In the genomic region with DNA sequence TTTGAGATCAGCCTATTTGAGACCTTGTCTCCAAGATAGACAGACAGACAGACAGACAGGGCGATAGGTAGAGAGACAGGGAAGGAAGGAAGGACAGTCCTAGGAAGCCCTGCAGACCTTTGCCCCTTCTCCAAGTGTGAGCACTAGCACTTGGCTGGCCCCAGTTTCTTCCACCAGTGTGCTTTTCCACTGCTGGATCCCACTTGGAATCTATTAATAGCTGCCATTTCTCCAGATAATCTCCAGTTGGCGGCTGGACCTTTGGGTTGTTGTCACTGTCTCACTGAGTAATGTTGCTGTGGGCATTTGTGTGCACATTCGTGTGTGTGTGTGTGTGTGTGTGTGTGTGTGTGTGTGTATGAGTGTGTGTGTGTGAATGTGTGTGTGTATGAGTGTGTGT, we compare ENCODE assay signal across 13 mouse cellular contexts. TPM values are rescaled to one million over a fixed set of nuclear protein-coding genes. Genes with fewer than 3 reads are reported as not detected.
A peak's percentile ranks its signal among the peaks of the same experiment; 100 is the strongest.
DNase-seq lines count a peak whose midpoint lies in the region; ATAC-seq and TF ChIP-seq lines count a peak whose summit lies in the region.
"Had no signal": no experiment of that assay in that cellular context is flagged by ENCODE, and none has a peak within 500 bp of the region (broad histone marks: within the 10 kb centered on the region; RNA-seq: fewer than 3 reads in every experiment).

No protein-coding gene starts in this region.

- intact Hi-C loops in heart, adult 2 months (cut with DNase I) = no loop called here
- intact Hi-C loops in heart, postnatal 25 days (cut with DNase I) = no loop called here
- intact Hi-C loops in left cerebral cortex, postnatal 36 days (cut with DNase I) = no loop called here

- WGBS in heart, adult 2 months = 44% methylated on average over 3 of the region's 3 CpGs
- 42% methylated on average over 3 of the region's 3 CpGs for WGBS in heart, embryonic 13.5 days
- 80% methylated on average over 3 of the region's 3 CpGs for WGBS in liver, embryonic 16.5 days (ENCODE audit: insufficient replicate concordance)

- ATAC-seq in heart, embryonic 13.5 days (ENCODE audit: extremely low read depth, insufficient number of reproducible peaks, low FRiP score, low TSS enrichment) = no peak
- ATAC-seq in liver, embryonic 16.5 days (ENCODE audit: low read depth) = no peak
- ATAC-seq: hindbrain, embryonic 16.5 days had no signal

- peaks cover 18% of the 10 kb centered on the region for H3K4me1 ChIP-seq in heart, adult 2 months (ENCODE audit: control insufficient read depth, insufficient read depth, low read length)
- H3K4me1 ChIP-seq in heart, embryonic 13.5 days = peaks cover 61% of the 10 kb centered on the region
- H3K4me1 ChIP-seq in liver, embryonic 16.5 days (ENCODE audit: control insufficient read depth, low read depth, low read length) = peaks cover 42% of the 10 kb centered on the region
- H3K4me1 ChIP-seq: limb, embryonic 13.5 days; lung, embryonic 15.5 days had no signal

- peak overlapping the region; percentile 81 for H3K27ac ChIP-seq in heart, adult 2 months
- peak overlapping the region; percentile 87 for H3K27ac ChIP-seq in heart, embryonic 13.5 days (replicated peaks)
- H3K27ac ChIP-seq in liver, embryonic 16.5 days (ENCODE audit: low read length) = peak overlapping the region; percentile 42; the same call in 1 of the 2 replicates
- H3K27ac ChIP-seq: limb, embryonic 13.5 days; lung, embryonic 15.5 days had no signal

- no peaks in the 10 kb centered on the region for H3K36me3 ChIP-seq in heart, adult 2 months (ENCODE audit: control insufficient read depth, insufficient read depth, low read length)
- H3K36me3 ChIP-seq in heart, embryonic 13.5 days = peaks cover 12% of the 10 kb centered on the region
- no peaks in the 10 kb centered on the region; the same call in 1 of the 2 replicates for H3K36me3 ChIP-seq in liver, embryonic 16.5 days (ENCODE audit: control insufficient read depth, insufficient read depth)
- H3K36me3 ChIP-seq: lung, embryonic 15.5 days had no signal

- TF ChIP-seq POLR2A in heart, adult 2 months (IDR thresholded peaks at IDR 0.05; ENCODE audit: insufficient read depth, low read depth, low read length) = no peak

- TF ChIP-seq CTCF in heart, adult 2 months (IDR thresholded peaks at IDR 0.05) = no peak

- no peaks in the 10 kb centered on the region for H3K9me3 ChIP-seq in heart, embryonic 13.5 days
- no peaks in the 10 kb centered on the region for H3K9me3 ChIP-seq in liver, embryonic 16.5 days (replicated peaks; ENCODE audit: control insufficient read depth, low read length)
- H3K9me3 ChIP-seq: limb, embryonic 13.5 days; lung, embryonic 15.5 days had no signal

- peak overlapping the region; percentile 40 for H3K4me2 ChIP-seq in heart, embryonic 13.5 days
- no peak overlapping the region for H3K4me2 ChIP-seq in liver, embryonic 16.5 days (ENCODE audit: low read depth, low read length)
- H3K4me2 ChIP-seq: limb, embryonic 13.5 days; lung, embryonic 15.5 days had no signal

- DNase-seq in heart, adult 2 months = peak in 1 of 2 experiments; percentile 40
- DNase-seq in heart, postnatal 25 days (ENCODE audit: low spot score) = no peak
- peak; percentile 39 for DNase-seq in gastrocnemius, postnatal 25 days
- DNase-seq in left cerebral cortex, postnatal 36 days (ENCODE audit: low spot score in 2 of 2) = no peak
- DNase-seq in embryo, embryonic 11 days = no peak
- DNase-seq: kidney, adult 11 months; lung, postnatal 4 days; right cerebral cortex, postnatal 25 days had no signal

- no peaks in the 10 kb centered on the region; the same call in 1 of the 2 replicates for H3K79me2 ChIP-seq in heart, adult 2 months (replicated peaks; ENCODE audit: control insufficient read depth, insufficient read depth, low read length)

- no peak for TF ChIP-seq EP300 in heart, adult 2 months (IDR thresholded peaks at IDR 0.05; ENCODE audit: insufficient read depth, low read depth, low read length)

- H3K4me3 ChIP-seq in heart, adult 2 months = no peak overlapping the region
- no peak overlapping the region; the same call in 1 of the 2 replicates for H3K4me3 ChIP-seq in heart, embryonic 13.5 days
- no peak overlapping the region for H3K4me3 ChIP-seq in liver, embryonic 16.5 days (ENCODE audit: low read depth, low read length)
- H3K4me3 ChIP-seq: limb, embryonic 13.5 days; lung, embryonic 15.5 days had no signal

- H3K9ac ChIP-seq in heart, adult 2 months (ENCODE audit: low read depth, low read length) = no peak overlapping the region
- 0 out of 2 replicates have a peak overlapping the region, but pooled peaks have one; percentile 21 for H3K9ac ChIP-seq in heart, embryonic 13.5 days
- no peak overlapping the region for H3K9ac ChIP-seq in liver, embryonic 16.5 days (ENCODE audit: low read depth, low read length)
- H3K9ac ChIP-seq: limb, embryonic 13.5 days; lung, embryonic 15.5 days had no signal

- no peaks in the 10 kb centered on the region for H3K27me3 ChIP-seq in heart, adult 2 months (ENCODE audit: control insufficient read depth, insufficient read depth, low read length)
- no peaks in the 10 kb centered on the region for H3K27me3 ChIP-seq in heart, embryonic 13.5 days (replicated peaks)
- no peaks in the 10 kb centered on the region for H3K27me3 ChIP-seq in liver, embryonic 16.5 days (ENCODE audit: control insufficient read depth, insufficient read depth, low read depth, low read length)
- H3K27me3 ChIP-seq: limb, embryonic 13.5 days; lung, embryonic 15.5 days had no signal

RNA-seq across cellular contexts. Expression of gene Rac1, which starts 30.9 kb away (rescaled TPM):
- total RNA-seq in heart, adult 2 months (2021) = 100 to 1,000 TPM; 219 to 231 TPM
- 204 and 351 TPM in 2 replicates for polyA plus RNA-seq in heart, adult 2 months (2012; rRNA removed)
- 100 to 1,000 TPM; 215 to 235 TPM for total RNA-seq in heart, postnatal 25 days (2021)
- 100 to 1,000 TPM; 180 to 184 TPM for total RNA-seq in gastrocnemius, postnatal 25 days (2021)
- 352 and 355 TPM in 2 replicates for polyA plus RNA-seq in heart, embryonic 13.5 days (2015; fragmentation: Nextera tagmentation; extraction: Ambion mirVana)
- 104 and 135 TPM in 2 replicates for polyA plus RNA-seq in liver, embryonic 16.5 days (2015; fragmentation: Nextera tagmentation; extraction: Ambion mirVana)
- total RNA-seq in left cerebral cortex, postnatal 36 days (2021) = 100 to 1,000 TPM; 357 to 364 TPM
